Mouse (Mus musculus) heart, adult 9 months (tissue): ENCODE measurements around the gene Gm16513.
"Not testable (repeated sequence)": the region's sequence is repeated elsewhere in the genome, so short reads cannot be mapped to it uniquely, and the experiment has no call there.

Experiments
- DNase-seq, 2 experiments: peaks; one replicate each; pipeline ENCODE4 v3.0.0; 2022; ENCODE audit warnings: low spot score in 2 of 2

The Gm16513 gene

GRCm38 (mm10) chr5:95182324-95182723, at the start of gene Gm16513:
Gm16513 (plus strand) TSS chr5:95182624.
- not testable (repeated sequence) for DNase-seq
